Mouse (Mus musculus): Measurements from ENCODE around the gene Plpp1. TPM values are rescaled to one million over a fixed set of nuclear protein-coding genes. Genes with fewer than 3 reads are reported as not detected.

Plpp1 gene
- polyA plus RNA-seq, 3 experiments from 2014 or later = 0.94 to 5.9 (median 1.2) TPM

GRCm38 (mm10) chr13:112822413-112822812 lies 21.8 kb downstream of the Plpp1 start:
- ATAC-seq = no peak

GRCm38 (mm10) chr13:112823236-112823910 lies 22.8 kb downstream of the Plpp1 start:
- no peak for ATAC-seq

- peak; percentile 69 for ATAC-seq
Observed at GRCm38 (mm10) chr13:112823911-112824648, 23.5 kb downstream of the Plpp1 start.

DNA sequence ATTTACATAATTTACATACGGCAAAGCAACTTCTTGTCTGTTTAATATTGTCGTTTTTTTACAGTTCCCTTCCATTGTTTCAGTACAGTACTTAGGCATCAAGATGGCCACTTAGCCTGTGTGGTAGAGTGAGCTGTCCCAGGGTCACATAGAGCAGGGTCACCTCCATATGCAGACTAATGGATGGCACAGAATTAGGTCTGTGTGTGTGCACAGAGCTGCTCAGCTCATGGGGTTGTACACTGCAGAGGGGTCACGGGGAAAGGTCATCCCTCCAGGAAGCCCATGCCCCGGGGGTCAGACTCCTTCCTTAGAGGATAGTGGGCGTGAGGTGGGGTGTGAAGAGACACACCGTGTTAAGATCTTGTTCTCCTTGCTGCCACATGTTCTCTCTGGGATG lies 24.9 kb downstream of the Plpp1 start:
- ATAC-seq = no peak

- ATAC-seq = no peak
Observed at GRCm38 (mm10) chr13:112829619-112830018, 29.0 kb downstream of the Plpp1 start.

- ATAC-seq = no peak
Observed at GRCm38 (mm10) chr13:112832589-112832988, 32.0 kb downstream of the Plpp1 start.

- no peak for ATAC-seq
Observed at GRCm38 (mm10) chr13:112833253-112833894, 32.8 kb downstream of the Plpp1 start.

- no peak for ATAC-seq
Observed at GRCm38 (mm10) chr13:112833895-112834263, 33.3 kb downstream of the Plpp1 start.

GRCm38 (mm10) chr13:112835113-112835512 lies 34.5 kb downstream of the Plpp1 start:
- no peak for ATAC-seq

DNA sequence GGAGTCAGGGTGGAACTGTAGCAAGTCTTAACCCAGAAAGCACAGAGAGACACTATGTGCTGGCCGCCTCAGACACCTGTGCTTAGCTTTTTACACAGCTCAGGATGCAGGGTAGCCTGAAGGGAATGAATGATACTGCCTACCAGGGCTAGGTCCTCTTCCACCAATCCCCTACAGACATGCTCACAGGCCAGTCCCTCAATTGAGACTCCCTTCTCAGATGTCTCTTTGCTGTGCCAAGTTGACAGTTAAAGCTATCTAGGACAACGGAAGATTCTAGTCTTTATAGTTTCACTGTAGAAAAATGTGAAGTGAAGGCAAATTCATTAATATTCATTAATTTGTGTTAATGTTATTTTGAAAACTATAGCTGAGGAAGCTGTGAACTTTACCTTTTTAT lies 36.4 kb downstream of the Plpp1 start:
- no peak for ATAC-seq

DNA sequence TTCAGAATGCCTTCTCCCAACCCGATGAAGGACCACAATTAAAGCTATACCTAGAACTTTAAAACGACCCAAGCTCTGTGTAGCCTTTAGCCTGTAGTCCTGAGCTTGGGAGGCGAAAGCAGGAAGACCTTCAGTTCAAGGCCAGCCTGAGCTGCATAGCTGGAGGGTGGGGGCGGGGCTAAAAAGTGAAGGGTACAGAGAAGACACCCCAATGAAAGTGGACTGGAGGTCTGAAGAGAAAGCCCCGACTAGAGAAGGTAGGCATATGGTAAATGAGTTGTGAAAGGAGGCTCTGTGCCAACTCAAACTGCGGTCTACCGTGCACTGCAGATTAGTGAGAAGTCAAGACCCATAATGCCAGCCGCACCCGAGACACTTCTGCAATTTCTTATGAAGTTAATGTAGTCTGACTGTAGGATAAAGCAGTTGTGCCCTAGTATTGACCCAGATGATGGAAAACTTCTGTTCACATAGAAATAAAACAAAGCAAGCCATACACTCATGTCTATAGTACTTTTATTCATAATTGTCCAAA lies 37.1 kb downstream of the Plpp1 start:
- no peak for ATAC-seq

GRCm38 (mm10) chr13:112838562-112839232 lies 38.1 kb downstream of the Plpp1 start:
- no peak for ATAC-seq

GRCm38 (mm10) chr13:112840241-112841087 lies 39.9 kb downstream of the Plpp1 start:
- no peak for ATAC-seq

DNA sequence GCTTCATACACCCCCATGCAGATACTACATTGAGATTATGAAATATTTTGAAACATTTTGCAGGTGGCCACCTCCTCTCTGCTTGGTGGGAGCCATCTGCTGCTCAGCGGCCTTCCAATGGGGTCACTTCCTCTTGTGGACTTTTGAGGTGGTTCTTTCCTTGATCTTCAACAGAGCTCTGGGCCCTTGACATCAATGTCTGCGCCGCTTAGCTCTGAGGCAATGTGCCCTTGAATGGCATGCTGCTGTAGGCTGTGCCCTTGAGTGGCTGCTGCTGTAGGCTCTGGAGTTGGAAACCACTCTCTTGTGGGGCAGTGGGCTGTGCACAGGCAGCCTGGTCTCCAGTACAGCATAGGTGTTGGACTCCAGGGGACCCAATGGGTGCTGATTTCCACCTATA lies 45.3 kb downstream of the Plpp1 start:
- no peak for ATAC-seq

DNA sequence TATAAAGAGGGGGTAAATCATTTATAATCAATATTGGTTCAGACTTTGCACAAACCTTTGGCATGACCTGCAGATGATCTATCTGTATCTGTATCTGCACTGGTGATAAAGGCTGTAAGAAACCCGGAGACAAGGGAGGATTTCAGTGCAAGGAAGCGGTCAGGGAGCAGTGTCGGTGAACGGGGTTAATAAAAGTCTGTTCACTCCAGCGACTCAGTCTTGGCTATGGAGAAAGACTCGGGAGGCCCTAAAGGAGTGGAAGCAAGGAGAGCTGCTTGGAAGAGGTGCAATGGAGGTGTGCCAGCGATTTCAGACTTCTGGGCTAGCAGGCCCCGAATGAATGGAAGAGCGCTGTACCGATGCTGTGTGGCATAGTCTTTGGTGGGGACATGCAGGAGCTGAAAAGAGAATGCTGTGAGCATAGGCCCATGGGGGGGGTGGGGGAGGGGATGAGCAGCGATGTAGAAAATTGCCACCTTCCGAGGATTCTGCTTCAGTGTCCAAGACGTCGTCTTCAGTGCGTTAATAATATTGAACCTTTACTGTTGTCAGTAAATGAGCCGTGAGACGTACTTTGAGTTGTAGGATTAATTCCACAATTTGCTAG lies 53.2 kb downstream of the Plpp1 start:
- ATAC-seq = no peak

GRCm38 (mm10) chr13:112854402-112854801 lies 53.8 kb downstream of the Plpp1 start:
- ATAC-seq = no peak

DNA sequence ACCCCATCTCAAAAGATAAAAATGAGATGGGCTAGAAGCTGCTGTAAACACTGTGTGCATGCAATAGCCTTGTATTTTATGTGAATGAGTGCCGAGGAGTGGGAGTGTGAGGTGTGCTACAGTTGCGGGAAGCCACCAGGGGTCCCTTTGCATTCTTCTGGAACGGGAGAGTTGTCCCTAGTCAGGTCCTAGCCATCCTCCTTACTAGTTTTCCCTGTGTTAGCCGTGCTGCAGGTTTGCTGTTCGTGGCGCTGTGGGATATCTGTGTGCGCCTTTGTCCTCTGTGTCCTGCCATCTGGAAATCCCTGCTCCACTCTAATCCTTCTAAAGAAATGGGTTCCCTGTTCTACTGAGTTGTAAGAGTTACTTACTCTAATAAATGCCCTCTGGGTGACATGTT lies 57.3 kb downstream of the Plpp1 start:
- no peak for ATAC-seq

- ATAC-seq = no peak
Observed at GRCm38 (mm10) chr13:112859574-112860134, 59.1 kb downstream of the Plpp1 start.

DNA sequence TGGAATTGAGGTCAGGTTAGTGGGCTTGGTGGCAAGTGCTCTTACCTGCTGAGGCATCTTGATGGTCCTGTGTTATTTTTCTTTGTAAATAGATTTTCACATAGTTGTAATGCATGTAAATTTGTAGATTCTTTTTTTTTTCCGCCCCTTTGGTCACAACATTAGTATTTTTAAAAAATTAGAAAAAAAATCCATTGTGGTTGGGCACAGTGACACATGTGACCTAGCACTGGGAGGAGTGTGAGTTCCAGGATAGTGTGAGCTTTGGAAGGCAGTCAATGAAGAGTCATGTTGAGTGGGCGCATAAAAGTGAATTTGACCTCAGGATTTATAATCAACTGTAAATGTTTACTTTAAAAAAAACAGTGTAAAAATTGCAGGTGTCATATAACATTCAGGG lies 59.8 kb downstream of the Plpp1 start:
- no peak for ATAC-seq

GRCm38 (mm10) chr13:112860911-112861310 lies 60.3 kb downstream of the Plpp1 start:
- no peak for ATAC-seq

DNA sequence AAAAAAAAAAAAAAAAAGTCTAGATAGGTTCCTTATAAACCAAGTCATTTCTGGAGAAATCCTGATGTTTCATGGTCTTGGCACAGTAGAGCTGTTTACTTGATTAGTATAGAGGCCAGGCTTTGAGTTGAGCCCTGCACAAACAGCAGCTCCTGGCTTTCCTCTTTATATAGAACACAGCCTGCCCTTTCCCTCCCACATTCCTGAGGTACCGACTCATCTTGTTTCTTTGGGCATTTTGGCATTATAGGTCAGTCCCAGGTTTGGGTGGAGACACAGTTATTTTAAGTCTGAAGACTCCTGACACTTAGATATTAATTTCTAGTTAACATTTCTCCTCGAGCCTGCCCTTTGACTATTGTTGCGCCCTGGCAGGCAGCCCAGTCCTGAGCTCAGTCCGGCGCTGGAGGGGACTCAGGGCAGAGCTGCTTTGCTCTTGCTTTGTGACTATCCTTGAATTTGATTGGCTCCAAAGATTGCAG lies 61.3 kb downstream of the Plpp1 start:
- no peak for ATAC-seq
